Mouse (Mus musculus) splenic B cell, adult 2 months (primary cell): ENCODE measurements around the gene Nr4a3.

Experiments used
- DNase-seq: peaks from one replicate; pipeline ENCODE4 v3.0.0-alpha.2; 2011; ENCODE audit warnings: low read depth, low spot score
- H3K27me3 ChIP-seq: 2 replicates; pipeline ENCODE4 v1.6.1; 2012; ENCODE audit warnings: mild to moderate bottlenecking, low read length, moderate library complexity, mixed read lengths; ENCODE audit not compliant: control insufficient read depth, poor library complexity, insufficient read depth, severe bottlenecking
- H3K36me3 ChIP-seq: 2 replicates; pipeline ENCODE4 v1.6.1; 2012; ENCODE audit warnings: mild to moderate bottlenecking, low read length, moderate library complexity, mixed read lengths; ENCODE audit not compliant: control insufficient read depth, poor library complexity, insufficient read depth, severe bottlenecking

The Nr4a3 gene

DNA sequence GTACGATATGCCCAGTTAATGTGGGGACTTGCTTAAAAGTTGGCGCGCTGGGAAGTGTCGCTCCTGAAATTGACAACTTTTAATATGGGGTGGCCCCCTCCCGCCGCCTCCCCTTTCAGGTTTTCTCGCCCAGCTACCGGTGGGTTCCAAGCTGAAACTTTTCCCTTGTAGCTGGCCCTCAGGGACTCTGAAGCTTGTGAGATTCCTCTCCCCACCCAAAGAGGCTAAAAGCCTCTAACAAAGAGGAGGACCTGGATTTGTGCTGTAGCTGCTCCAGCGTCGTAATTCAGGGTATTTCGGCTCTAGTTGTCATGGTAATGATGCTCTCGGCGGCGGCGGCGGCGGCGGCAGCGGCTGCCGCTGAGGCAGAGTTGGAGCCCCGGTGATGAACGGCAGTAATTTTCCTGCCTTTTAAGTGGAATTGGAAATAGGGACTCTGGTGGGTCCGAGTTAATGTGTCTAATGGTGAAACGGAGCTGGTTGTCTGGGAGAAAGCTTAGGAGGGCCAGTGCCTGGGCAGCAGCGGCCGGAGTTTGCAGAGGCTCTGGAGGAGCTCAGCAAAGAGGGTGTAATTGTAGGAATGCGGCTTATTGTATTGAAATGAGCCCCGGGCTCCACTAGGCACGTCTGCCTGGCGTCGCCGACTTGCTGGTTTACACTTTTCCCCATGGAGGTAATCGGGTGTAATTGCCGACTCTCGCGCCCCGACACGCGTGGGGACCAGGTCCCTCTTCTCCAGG is 938 bp downstream of the Nr4a3 start:
- Histone ChIP-seq H3K27me3 (no peaks in the 10 kb centered on the region; the same call in 1 of the 2 replicates), H3K36me3 (no peaks in the 10 kb centered on the region)
- peak; percentile 64 for DNase-seq

DNA sequence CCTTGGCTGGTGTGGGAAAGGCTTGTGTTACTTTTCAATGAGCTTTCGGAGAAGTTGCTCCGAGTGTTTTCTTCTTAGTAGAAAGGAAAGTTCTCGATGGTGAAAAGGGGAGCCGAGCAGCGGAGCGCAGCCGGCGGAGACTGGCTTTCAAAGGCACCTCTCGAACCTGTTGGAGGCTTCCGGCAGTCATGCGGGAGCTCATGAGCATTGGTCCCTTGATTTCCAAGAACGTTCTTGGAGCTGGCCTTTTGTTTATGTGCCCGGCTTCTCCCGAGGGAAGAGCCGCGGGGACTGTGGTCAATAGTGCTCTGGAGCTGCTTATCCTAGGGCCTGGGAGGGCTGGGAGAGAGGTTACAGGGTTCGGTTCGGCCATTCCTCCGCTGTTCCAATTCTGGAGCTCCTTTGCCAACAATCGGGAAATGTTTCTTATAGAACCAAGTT is 1.5 kb downstream of the Nr4a3 start:
- H3K27me3 ChIP-seq: no peaks in the 10 kb centered on the region; the same call in 1 of the 2 replicates
- DNase-seq: peak; percentile 50
- H3K36me3 ChIP-seq: no peaks in the 10 kb centered on the region

DNA sequence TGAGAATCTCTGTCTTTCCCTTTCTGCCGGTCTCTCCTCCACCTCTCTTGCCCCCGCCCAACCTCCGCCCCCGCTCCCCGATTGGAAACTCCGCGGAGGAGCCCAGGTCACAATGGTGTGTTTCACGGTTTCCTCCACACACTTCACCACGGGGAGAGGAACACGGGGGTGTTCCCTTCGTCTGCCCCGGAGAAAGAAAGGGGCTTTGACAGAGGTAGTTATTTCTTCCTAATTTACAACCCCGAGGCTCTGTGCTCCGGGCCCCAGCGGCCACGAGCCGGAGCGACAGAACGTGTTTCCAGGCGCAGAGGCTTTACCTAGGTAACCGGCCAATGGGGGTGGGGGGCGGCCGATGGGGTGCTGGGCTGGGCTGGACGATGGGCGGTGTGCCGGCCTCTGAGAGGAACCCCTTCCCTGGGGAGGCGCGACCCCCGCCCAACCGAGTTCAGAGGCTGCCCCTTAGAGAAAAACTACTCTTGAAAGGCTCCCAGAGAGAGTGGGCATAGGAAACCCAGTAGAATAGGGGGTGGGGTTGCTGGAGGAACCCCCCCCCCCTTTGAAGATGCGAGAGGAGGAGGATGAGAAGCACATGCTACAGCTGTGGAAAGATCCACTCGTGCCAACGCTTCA is 2.3 kb downstream of the Nr4a3 start:
- DNase-seq: peak; percentile 74
- Histone ChIP-seq H3K27me3 (no peaks in the 10 kb centered on the region; the same call in 1 of the 2 replicates), H3K36me3 (no peaks in the 10 kb centered on the region)

DNA sequence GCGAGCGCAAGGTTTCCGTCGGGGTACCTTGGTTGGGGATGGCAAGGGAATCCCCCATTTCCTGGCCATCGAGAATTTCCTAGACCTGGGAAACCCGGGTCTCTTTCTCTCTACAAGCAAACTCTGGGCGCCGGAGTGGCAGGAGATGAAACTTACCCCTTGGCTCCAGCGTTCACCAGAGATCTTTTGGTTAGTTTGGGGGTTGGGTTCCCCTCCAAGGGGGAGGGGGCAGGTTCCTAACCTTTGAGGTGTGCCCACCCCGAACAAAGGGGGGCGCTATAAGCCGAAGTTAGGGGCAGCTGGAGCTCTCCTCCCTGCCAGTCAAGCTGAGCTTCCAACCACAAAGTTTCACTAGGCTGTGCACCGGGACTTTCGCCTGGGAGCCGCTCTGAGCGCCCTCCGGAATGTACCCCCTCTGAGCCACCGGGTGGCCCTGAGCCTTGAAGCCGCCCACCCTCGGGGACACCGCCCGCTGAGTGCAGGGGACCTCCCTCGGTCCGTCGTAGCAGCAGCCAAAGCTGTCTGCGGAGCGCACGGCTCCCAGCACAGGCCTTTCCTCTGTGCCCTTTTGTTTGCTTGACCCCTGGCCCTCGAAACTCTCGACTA is 2.9 kb downstream of the Nr4a3 start:
- no peaks in the 10 kb centered on the region; the same call in 1 of the 2 replicates for H3K27me3 ChIP-seq
- no peaks in the 10 kb centered on the region for H3K36me3 ChIP-seq
- DNase-seq: peak; percentile 63

- peak; percentile 28 for DNase-seq
Observed at GRCm38 (mm10) chr4:48048456-48049315, 3.7 kb downstream of the Nr4a3 start.

GRCm38 (mm10) chr4:48050020-48050419 is 5.1 kb downstream of the Nr4a3 start:
- no peak for DNase-seq
- H3K36me3 ChIP-seq: no peaks in the 10 kb centered on the region
- peaks cover 2% of the 10 kb centered on the region; the same call in 1 of the 2 replicates for H3K27me3 ChIP-seq

More at GRCm38 (mm10) chr4:48048456-48049315, 3.7 kb downstream of the Nr4a3 start:
- no peaks in the 10 kb centered on the region for H3K36me3 ChIP-seq
- H3K27me3 ChIP-seq: peaks cover 2% of the 10 kb centered on the region; the same call in 1 of the 2 replicates

DNA sequence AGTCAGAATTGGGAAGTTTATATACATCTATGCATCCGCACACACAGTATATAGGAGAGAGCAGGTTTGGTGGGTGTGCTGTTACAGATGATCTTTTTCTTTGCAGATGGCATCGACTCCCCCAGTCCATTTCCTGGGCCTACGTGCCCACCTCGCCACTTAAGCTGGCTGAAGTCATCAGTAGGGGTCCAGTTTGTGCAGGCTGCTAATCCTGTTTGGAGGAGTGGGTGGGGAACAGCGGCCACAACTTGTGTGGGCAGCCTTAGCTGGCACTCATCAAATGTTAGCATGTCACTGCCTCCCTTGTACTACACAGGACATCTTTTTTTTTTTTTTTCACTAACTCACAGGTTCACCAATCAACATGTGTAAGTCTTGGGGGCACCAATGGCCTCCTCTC is 5.5 kb downstream of the Nr4a3 start:
- Histone ChIP-seq H3K27me3 (peaks cover 2% of the 10 kb centered on the region; the same call in 1 of the 2 replicates), H3K36me3 (no peaks in the 10 kb centered on the region)
- DNase-seq: no peak

GRCm38 (mm10) chr4:48051086-48051673 is 6.2 kb downstream of the Nr4a3 start:
- no peaks in the 10 kb centered on the region for H3K36me3 ChIP-seq
- DNase-seq: no peak

GRCm38 (mm10) chr4:48051674-48052121 is 6.7 kb downstream of the Nr4a3 start:
- peaks cover 2% of the 10 kb centered on the region for H3K27me3 ChIP-seq
- no peak for DNase-seq
- H3K36me3 ChIP-seq: no peaks in the 10 kb centered on the region

More at GRCm38 (mm10) chr4:48051086-48051673, 6.2 kb downstream of the Nr4a3 start:
- peaks cover 2% of the 10 kb centered on the region; the same call in 1 of the 2 replicates for H3K27me3 ChIP-seq

DNA sequence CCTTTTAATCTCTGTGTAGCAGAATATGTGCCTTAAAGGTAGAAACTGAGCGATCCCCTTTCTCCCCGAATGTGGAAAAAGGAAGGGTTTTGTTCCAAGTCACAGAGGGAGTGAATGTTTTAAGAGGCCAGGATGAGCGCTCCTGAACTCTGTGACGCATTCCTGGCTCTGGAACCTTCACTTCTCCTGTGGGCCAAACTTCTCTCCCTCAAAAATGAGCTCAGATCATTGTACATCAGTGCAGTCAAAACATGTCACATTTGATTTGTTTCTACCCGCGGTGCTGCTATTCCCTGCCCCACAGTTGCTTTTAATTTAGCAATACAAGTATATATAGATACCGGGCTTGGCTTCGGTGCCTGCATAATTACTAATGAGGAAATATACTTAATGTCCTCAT is 16.8 kb downstream of the Nr4a3 start:
- DNase-seq: no peak
- H3K36me3 ChIP-seq: no peaks in the 10 kb centered on the region
- H3K27me3 ChIP-seq: no peaks in the 10 kb centered on the region; the same call in 1 of the 2 replicates

GRCm38 (mm10) chr4:48064311-48064710 is 19.4 kb downstream of the Nr4a3 start:
- H3K27me3 ChIP-seq: no peaks in the 10 kb centered on the region
- H3K36me3 ChIP-seq: no peaks in the 10 kb centered on the region
- peak; percentile 51 for DNase-seq

GRCm38 (mm10) chr4:48066676-48067075 is 21.7 kb downstream of the Nr4a3 start:
- DNase-seq: no peak
- no peaks in the 10 kb centered on the region for H3K36me3 ChIP-seq
- no peaks in the 10 kb centered on the region for H3K27me3 ChIP-seq

- DNase-seq: no peak
- Histone ChIP-seq H3K36me3 (no peaks in the 10 kb centered on the region), H3K27me3 (no peaks in the 10 kb centered on the region)
Observed at GRCm38 (mm10) chr4:48069111-48069510, 24.2 kb downstream of the Nr4a3 start.

- Histone ChIP-seq H3K36me3 (no peaks in the 10 kb centered on the region), H3K27me3 (no peaks in the 10 kb centered on the region)
- no peak for DNase-seq
Observed at GRCm38 (mm10) chr4:48072006-48072405, 27.1 kb downstream of the Nr4a3 start.
